Mouse (Mus musculus) 416B (cell line): ENCODE measurements around the gene Myo10.

ENCODE experiments used
- DNase-seq: peaks from one replicate; pipeline ENCODE4 v3.0.0; 2011; ENCODE audit warnings: low read depth

The Myo10 gene

DNA sequence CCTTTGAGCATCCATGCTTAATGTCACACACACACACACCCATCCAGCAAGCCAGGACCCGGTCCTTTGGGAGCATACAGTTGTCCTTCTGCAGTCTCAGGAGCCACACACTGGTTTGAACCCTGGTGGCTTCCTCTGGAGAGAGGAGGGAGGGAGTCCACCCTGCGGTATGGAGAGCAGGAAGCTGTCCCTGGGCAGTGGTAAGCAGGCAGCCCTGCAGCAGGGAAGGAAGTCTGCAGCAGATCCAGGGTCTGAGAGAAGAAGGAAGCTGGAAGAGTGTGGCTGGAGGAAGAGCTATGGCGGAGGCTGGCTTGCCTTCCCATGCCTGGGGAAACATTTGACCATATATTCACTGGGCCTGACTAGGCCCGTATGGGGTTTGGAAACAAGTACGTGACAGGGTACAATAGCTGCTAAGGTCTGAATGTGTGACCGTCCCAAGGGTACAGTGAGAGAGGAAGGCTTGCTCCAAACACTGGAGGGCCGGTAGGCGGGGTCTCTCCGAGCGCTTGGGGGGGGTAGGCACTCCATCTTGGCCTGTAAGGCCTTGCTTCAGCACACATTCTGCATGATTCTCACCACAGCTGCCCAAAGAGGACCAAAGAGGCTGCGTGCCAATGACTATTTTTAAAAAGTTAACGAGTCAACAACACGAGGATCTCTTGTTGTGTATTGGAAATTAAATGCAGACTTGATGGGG is 142.5 kb downstream of the Myo10 start:
- DNase-seq, result no peak

DNA sequence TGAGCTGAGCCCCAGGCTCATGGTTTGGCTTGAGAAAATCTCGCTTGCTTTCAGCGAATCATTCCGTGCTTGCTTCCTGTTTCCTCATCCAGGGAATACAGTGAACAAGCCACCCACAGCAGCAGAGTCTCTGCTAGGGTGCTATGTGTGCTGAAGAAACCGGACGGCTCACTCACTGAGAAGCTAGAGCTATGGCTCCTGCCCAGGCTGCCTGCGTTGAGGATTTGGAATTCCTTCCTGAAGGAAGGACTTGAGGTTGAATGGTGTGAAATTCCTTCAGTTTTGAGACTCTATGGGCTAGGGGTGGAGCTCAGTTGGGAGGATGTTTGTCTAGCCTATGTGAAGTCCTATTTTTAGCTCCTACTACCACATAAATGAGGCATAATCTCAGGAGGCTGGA is 145.5 kb downstream of the Myo10 start:
- no peak for DNase-seq

DNA sequence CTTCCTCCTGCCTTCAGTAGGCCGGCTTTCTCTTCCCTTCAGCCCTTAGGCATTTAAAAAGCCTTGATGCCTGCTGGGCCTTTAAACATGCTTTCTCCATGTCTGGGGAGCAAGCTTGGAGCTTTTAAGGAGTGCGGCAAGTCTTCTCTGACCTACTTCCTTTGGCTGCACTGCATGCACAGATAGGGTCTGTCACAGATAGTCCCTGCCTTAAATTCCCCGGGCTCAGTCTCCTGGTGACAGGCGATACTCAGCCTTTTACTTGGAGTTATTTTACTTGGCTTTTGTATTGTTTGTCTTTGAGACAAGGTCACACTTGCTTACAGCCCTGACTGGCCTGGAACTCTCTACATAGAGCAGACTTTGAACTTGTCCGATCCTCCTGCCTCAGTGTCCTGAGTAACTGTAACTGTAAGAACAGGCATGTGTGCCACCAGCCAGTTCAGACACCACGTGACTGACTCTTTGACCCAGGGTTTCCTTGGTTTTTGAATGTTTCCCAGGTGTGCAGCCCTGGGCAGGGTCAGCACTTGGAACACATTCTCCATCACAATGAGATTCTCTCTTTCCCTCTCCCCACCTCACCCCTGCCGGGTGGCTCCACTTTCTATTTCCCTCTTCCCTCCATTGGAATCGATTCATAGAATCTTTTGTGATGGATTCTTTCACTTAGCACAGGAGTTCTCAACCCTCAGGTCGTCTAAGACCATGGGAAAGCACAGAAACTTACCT is 147.4 kb downstream of the Myo10 start:
- no peak for DNase-seq

DNA sequence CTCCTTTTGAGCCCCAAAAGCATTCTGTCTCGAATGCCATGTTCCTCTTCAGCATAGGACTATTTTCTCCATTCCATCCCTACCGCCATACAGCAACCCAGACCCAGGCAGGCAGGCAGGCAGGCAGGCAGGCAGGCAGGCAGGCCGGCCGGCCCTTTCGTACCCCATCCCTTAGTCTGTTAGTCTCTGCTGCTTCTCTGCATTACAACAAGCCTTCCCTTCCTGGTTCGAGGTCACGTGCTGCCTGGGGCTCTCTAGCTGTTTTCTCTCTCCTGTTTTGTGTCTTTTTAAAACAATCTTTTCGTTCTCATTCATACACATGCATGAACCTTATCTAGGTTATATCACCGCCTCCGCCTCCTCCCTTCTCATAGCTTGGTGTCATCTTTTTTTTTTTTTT is 149.5 kb downstream of the Myo10 start:
- no peak for DNase-seq

DNA sequence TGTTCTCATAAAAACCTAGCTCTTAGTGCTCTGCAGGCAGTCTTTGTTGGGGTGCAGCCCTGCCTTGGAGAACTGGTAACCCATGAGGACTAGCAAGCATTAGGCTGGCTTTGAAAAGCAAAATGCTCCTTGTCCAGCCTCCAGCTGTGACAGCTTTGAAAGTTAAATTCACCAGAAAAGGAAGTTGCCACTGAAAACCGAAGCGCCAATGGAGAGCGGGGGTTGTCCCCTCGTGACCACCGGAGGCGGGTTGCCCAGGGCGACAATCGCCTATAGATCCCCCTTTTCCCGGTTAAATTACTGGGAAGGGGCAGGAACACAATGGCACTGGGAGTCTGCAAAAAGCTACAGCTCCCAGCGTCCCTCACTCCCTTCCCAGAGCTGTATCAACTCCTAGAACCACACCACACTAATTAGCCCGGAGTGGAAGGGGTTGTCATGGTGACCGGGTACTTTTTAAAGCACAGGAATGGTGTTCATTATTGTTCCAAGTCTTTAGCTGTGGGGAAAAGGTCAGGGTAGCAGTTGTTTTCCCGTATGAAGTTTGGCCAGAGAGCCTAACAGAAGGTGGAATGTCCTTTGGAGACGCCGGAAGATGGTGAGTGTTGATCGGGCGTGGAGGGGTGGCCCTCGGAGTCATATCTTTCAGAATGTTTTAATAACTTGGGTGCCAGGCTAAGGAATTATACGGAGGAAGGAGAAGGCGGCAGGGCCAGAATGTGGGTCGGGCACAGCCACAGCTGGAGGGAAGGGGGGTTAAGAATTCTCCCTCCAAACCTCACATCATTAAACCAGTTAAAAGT is 151.6 kb downstream of the Myo10 start:
- no peak for DNase-seq

DNA sequence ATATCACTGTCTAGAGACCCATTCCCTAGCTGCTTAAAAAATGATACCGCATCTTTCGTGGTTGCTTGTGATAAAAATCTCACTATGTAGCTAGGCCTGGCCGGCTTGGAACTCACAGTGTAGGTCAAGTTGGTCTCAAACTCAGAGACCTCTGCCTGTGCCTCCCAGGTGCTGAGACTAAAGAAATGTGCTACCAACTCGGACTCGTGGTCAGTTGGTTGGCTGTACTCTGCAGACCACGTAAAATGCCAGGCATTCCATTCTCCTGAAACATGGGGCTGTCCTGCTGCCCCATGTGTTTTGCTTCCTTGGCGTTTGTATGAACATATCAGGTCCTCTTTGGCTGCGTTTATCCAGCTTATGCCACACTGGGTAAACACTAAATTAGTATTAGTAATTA is 156.6 kb downstream of the Myo10 start:
- no peak for DNase-seq

DNA sequence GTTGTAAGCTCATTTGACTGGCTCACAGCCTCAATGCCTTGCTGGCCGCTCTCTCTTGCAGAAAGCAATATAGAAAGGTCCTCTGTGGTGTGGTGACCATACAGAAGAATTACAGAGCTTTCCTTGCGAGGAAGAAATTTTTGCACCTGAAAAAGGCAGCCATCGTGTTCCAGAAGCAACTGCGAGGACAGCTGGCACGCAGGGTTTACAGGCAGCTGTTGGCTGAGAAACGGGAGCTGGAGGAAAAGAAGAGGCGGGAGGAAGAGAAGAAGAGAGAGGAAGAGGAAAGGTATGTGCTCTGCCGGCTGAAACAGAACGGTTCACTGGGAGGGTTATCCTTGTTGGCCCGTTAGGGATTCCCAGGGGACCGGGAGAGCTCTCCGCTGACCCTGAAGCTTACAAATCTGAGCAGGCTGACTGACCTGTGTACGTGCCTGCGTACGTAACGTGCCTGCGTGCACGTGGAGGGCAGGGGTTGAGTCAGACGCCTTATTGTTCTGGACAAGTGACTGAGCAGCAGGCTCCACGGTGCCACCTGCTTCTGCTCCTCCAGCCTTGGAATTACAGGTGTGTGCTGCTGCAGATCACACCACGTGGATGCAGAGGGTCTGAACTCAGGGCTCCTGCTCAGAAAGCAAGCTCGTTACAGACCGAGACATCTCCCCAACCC is 157.3 kb downstream of the Myo10 start:
- DNase-seq, result no peak

DNA sequence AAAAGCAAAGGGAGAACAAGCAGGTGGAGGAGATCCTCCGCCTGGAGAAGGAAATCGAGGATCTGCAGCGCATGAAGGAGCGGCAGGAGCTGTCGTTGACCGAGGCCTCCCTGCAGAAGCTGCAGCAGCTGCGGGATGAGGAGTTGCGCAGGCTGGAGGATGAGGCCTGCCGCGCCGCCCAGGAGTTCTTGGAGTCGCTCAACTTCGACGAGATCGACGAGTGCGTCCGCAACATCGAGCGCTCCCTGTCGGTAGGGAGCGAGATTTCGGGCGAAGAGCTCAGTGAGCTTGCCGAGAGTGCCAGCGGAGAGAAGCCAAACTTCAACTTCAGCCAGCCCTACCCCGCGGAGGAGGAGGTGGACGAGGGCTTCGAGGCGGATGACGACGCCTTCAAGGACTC is 158.7 kb downstream of the Myo10 start:
- DNase-seq, result no peak

DNA sequence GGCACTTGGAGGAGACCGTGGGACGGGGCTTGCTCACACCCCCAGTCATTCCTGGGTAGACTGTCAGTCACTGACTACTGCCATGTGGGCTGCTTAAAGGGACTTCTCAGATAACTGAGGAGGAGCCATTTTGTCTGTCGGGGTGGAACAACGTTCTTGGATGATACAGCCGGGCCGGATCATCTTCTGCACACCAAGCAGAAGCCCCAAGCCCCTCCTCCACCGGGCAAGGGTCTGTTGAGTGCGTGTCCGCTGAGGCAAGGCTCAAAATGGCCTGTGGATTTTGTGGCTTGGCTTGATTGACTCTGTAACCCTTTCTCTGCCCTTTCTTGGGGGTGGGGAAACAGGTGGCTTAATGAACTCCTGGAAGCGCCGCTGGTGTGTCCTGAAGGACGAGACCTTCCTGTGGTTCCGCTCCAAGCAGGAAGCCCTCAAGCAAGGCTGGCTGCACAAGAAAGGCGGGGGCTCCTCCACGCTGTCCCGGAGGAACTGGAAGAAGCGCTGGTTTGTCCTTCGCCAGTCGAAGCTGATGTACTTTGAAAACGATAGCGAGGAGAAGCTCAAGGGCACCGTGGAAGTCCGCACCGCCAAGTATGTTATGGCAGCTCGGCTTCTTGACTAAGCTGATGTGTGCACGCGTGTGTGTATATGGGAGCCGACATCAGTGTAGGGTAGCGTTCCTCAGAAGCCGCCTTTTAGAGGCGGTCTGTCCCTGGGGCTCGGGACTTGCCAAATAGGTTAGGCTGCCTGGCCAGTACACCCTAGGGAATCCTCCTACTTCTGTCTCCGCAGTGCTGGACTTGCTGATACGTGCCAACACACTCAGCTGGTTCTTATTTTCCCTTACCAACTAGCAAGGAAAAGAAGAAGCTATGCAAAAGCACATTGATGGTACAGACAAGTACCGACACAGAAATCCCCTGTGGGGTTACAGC is 163.4 kb downstream of the Myo10 start:
- DNase-seq, result no peak

DNA sequence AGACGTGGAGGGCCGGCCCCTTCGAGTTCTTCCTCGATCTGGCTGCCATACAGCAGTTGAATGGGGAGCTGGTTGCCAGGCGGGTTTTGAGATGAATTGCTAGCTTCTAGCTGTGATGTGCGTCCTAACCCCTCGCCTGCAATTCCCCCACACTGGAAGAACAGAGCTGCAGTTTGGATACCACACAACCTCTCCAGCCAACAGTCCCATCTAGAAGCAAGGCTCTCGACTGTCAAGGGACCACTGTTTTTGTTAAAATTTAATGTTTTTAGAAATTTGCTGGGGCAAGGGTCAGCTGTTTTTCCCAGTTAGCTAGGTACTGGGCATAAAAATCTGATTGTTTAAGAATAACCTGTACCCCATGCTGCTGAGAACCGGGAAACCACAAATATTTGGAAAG is 165.1 kb downstream of the Myo10 start:
- DNase-seq, result no peak

DNA sequence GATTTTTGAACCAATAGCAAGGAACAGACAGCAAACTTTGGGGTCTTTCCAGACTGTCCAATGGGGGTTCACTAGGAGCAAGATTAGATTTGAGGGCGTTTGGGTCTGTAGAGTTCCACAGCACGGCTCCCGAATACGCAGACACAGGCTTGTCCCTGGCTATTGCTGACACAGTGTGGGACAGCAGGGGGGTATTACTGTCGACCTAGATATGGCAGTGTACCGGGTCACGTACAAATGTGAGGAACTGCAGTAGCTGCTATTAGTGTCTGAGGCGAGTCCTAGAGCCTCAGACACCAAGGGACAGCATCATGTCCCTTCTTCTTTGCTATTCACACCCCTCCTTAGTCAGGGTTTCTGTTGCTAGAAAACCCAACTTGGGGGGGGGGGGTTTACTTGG is 165.6 kb downstream of the Myo10 start:
- no peak for DNase-seq

DNA sequence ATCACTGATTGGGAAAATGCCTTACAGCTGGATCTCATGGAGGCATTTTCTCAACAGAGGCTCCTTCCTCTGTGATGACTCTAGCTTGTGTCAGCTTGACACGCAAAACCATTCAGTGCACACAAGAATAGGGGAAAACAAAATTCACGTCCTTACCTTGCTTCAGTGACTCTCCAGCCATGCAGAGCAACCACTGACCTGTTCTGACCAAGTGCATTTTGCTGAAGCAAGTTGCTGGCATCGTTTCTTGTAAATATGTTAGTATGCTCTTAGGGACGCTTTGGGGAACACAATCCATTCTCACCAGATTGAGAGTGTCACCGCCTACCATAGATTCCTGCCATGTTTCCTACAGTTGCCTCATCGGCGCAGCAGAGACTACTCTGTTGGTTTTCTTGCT is 166.2 kb downstream of the Myo10 start:
- no peak for DNase-seq

DNA sequence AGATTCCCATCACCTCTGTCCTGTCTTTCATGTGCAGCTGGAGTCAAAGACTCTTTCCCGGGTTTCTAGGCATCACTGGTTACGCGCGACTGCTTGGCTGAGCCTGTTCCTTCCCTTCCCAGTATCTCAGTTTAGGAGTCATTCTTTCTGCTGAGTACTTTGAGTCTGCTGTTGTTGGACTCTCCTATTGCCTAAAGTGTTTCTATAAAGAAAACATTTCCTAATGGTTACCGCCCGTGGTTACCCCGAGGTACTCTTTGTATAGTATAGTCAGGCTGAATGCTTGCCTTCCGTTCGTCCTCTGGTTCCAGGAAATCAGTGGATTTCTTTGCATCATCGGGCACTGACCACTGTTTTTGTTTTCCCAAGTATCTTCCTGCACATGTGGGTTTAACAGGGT is 166.9 kb downstream of the Myo10 start:
- DNase-seq, result no peak

DNA sequence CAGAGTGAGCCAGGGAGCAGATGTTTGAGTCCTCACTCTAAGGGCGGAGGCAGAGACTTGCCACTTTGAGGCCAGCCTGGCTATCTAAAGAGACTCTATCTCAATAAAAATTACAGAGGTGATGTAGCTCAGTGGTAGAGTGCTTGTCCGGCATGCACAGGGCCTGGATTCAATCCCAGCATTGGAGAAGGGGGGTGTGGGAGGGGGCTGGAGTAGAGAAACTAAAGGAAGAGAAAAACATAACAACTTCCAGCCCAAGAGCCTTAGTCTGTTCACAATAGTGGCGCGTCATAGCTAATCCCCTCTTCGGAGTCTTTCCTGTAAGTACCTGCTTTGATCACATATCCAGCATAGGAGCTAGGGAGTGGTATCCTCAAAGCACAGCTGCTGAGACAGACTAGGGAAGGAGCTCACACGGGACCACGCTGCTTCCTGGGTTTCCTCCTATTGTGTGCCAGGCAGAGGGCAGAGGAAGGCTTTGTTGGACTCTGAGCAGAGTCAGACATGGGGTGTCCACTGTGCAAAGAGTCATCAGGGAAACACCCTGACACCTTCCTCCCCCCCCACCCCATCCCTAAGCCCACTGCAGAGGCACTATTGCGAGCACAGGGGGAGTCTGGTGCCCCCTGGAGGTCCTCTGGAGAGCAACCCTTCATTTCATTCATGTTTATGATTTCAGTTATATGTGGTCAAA is 169.5 kb downstream of the Myo10 start:
- no peak for DNase-seq

DNA sequence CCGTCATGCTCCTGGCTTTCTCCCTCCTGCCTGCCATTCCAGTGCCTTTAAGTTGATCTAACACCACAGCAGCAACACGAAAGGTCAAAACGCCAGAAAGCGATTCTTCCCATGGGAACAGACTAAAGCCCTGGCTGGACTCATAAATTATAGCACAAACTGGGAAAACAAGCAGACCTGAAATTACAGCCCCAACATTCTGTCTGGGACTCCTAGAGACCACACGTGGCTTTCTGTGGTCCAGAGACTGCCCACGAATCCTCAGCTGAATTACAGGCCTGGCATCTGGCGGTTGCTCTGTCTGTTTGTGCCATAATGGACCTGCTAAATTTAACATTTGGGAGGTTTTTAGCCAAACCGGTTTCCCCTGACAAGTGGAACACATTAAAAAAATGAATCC is 171.8 kb downstream of the Myo10 start:
- no peak for DNase-seq

DNA sequence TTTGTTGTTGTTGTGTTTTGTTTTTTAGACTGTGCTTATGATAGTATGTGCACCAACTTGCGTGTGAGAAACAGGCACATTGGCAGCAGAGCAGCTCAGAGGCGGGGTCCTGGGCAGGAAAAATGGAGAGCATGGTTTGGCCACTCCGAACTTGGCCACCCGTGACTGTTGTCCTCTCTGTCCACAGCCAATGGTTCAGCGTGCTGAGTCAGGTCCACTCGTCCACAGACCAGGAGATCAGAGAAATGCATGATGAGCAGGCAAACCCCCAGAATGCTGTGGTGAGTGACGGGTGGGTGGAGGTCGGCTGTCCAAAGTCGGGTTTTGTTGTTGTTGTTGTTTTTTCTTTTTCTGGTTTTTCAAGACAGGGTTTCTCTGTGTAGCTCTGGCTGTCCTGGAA is 173.2 kb downstream of the Myo10 start:
- no peak for DNase-seq

DNA sequence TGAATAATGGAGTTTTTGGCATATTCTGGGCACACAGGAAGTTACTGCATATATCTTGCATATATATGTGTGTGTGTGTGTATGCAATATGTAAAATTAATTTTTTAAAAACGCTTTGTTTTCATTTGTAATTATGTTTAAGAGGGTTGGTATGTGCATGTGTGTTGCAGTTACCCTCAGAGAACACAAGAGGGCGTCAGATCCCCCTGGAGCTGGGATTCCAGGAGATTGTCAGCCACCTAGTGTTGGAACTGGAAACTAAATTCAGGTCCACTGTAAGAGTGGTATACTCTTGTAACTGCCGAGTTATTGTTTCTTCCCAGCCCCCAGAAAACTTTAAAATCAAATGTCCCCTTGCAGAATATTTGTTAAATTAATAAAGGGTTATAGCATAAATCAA is 174.0 kb downstream of the Myo10 start:
- DNase-seq, result peak; percentile 73

DNA sequence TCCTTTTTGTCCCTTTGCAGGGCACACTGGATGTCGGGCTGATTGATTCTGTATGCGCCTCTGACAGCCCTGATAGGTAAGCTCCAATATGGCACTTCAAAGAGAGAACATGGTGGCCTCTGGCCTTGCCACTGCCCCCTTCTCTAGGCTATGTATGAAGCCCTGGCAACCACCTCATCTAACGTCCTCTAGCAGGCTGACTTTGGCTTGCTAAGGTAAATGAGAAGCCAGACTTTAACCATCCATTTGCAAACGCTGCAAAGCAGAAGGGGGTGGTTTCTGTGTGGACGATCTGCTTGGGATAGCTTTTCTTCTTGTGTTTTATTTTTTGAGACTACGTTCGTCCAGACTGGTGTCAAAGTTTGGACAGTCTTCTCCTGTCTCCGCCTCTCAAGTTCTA is 174.9 kb downstream of the Myo10 start:
- DNase-seq, result no peak

DNA sequence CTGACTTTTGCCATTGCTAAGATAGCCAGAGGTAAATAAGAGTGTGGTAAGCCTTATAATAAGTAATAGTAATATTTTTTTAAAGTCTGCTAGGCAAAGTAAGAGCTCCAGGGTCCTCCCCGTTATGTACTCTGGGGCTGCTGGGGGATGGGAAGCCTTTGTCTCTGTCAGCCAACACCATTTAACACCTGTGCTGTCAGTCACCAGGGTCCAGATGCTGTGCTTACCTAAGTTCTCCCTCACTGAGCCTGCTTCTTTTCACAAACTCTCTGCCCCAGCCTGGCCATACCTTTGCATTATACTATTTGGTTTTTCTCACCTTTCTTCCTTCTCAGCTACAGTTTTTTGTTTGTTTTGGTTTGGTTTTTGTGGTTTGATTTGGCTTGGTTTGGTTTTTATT is 175.6 kb downstream of the Myo10 start:
- no peak for DNase-seq

DNA sequence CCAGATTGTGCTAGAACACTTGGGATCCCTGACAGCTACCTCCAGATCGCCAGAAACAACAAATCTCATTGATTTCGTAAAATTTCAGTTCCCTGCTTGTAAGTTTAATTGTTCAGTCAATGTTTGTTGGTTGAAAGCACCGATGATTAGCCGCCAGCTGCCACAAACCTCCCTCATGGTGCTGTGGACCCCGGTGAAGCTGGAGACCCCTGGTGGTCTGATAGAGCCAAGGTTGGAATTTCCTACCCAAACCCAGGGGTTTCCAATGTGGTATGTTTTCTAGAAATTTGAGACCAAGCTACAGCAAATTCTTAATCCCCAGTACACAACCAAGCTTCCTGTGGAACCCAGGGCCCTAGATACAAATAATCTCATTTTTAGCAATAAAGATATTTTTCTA is 179.4 kb downstream of the Myo10 start:
- no peak for DNase-seq

DNA sequence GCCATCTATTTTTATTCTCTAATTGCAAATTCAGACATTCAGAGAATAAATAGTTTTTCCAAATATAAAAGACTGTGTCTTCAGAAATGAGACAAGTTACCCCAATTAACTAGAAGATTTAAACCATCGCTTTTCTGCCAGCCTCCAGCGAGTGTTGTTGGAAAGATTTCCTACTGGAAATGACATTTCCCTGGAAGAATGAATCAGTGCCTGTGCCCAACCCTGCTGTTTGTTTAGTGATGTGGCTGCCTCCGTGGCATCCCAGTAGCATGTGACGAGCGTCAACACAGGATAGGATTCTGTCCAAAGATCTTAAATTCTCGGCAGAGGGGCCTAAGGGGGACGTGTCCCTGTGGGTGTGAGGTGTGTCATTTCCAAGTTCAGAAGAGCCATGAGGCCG is 179.9 kb downstream of the Myo10 start:
- no peak for DNase-seq
